Mouse (Mus musculus) MEL (cell line): Measurements from ENCODE around the gene Spata1.

Experiments used
- CTCF ChIP-seq, 3 experiments: IDR thresholded peaks in 2 of 3; conservative IDR thresholded peaks in 1 of 3; 2 replicates each; pipeline ENCODE4 v1.5.1; 2011 to 2012; ENCODE audit warnings: low read length in 3 of 3, low read depth in 2 of 3, mild to moderate bottlenecking in 2 of 3, improper control_type of control experiment in 1 of 3, inconsistent platforms in 1 of 3, mixed read lengths in 1 of 3, moderate library complexity in 1 of 3; ENCODE audit not compliant: control insufficient read depth in 1 of 3, insufficient read depth in 1 of 3, poor library complexity in 1 of 3, severe bottlenecking in 1 of 3
- POLR2AphosphoS5 ChIP-seq: IDR thresholded peaks from 2 replicates; pipeline ENCODE4 v1.6.1; 2012; ENCODE audit warnings: low read depth, borderline replicate concordance, mild to moderate bottlenecking, inconsistent platforms, low read length, moderate library complexity, mixed read lengths

DNA sequence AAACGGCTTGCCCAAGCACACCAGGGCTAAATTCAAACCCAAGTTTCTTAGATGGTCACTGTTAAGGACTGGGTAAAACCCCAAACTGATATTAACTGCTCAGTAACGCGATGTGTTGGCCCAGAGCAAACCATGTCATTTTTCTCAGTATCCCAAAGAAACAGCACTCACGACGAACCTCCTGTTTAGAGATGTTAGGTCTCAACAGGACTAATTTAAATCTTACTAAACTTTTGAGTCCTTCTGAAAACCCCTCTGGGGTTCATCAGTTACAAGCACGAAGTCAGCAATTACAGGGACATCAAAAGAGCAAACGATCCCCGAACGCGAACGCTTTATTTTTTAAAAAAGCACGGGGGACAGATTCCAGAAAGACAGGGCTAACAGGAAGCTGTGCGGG lies 564 bp downstream of the Spata1 start:
- no peak for TF ChIP-seq CTCF (IDR thresholded peaks at IDR 0.05 in 2 of 3, conservative IDR thresholded peaks at IDR 0.05 in 1 of 3; ENCODE audit: control insufficient read depth in 1 of 3, insufficient read depth in 1 of 3, low read depth in 2 of 3, low read length in 3 of 3, poor library complexity in 1 of 3, severe bottlenecking in 1 of 3)
- no peak for TF ChIP-seq POLR2AphosphoS5
